Mouse (Mus musculus) spleen, adult 2 months (tissue): Measurements from ENCODE around the gene Sstr3.

Experiments used
- CTCF ChIP-seq: fragments of 200-500 bp; IDR thresholded peaks from 2 replicates; pipeline ENCODE4 v1.5.1; 2011; ENCODE audit warnings: mild to moderate bottlenecking, inconsistent platforms; ENCODE audit not compliant: insufficient read depth, insufficient read length, insufficient replicate concordance; ENCODE audit errors: extremely low read depth
- POLR2A ChIP-seq: fragments of 200-500 bp; IDR thresholded peaks from 2 replicates; pipeline ENCODE4 v1.6.1; 2011; ENCODE audit warnings: low read depth, low read length, inconsistent platforms

DNA sequence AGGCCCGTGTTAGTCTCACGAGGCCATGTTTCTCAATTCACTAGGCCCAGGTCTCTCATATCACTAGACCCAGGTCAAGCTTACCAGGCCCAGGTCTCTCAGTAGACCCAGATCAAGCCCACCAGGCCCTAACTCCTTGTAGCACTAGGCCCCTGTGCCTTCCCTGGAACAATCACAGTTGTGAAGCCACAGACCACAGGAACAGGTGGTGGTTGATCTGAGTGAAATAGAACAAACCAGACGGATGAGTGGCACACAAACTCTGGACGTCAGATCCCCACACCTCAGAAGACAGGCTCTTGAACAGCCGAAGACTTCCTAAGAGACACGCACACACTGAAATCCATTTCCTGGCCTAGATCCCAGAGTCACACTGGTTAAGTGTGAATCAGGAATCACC, 33.7 kb downstream of the Sstr3 start:
- TF ChIP-seq POLR2A (no peak), CTCF (no peak)
